Mouse (Mus musculus): ENCODE measurements around the gene Gnptg.
"Not testable (repeated sequence)": the region's sequence is repeated elsewhere in the genome, so short reads cannot be mapped to it uniquely, and the experiment has no call there.

Gene Gnptg

GRCm38 (mm10) chr17:25243131-25243780 lies 3.3 kb upstream of the Gnptg start:
- no peak for DNase-seq (ENCODE audit: low spot score)

- DNase-seq (ENCODE audit: low spot score): no peak
Measured at GRCm38 (mm10) chr17:25235635-25236034, 4.3 kb downstream of the Gnptg start.

GRCm38 (mm10) chr17:25231621-25232020 lies 8.3 kb downstream of the Gnptg start:
- DNase-seq (ENCODE audit: low spot score): not testable (repeated sequence)

- no peak for DNase-seq (ENCODE audit: low spot score)
Measured at GRCm38 (mm10) chr17:25230700-25231099, 9.2 kb downstream of the Gnptg start.

GRCm38 (mm10) chr17:25230014-25230655 lies 9.8 kb downstream of the Gnptg start:
- DNase-seq (ENCODE audit: low spot score): not testable (repeated sequence)

DNA sequence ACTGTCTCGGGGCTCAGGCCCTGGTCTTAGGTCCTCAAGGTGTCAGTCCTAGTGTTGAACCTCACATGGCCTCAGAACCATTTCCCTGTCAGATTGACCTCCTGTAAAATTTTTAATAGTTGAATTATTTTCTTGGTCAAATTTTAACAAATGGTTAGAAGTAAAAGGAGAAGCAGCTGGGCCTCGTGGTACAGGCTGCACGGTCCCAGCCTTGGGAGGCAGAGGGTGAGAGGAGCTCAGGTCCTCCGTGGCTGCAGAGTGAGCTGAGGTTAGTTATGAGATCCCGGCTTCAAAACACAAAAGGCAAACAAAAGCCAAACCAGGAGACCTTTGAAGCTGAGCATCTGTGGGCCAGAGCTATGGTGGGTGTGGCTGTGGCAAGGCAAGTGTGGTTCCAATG lies 11.9 kb downstream of the Gnptg start:
- DNase-seq (ENCODE audit: low spot score): no peak

DNA sequence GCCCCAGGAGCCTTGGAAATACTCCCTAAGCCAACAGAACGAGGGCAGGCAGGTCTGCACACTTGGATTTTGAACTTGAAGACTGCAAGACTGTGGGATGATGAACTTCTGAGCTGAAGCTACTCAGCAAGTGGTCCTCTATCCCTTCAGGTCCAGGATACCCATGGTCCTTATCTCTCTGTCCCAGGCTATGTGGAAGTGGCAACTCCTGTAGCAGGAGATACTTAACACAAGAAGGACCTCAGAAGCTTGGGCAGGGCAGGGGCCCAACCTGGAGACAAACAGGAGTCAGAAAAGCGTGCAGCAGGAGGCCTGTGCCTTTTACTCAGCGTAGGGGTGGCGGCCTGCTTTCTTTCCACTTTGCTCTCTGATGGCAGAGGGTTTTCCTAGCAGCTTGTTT lies 14.3 kb downstream of the Gnptg start:
- no peak for DNase-seq (ENCODE audit: low spot score)

- DNase-seq (ENCODE audit: low spot score): no peak
Measured at GRCm38 (mm10) chr17:25224586-25225222, 15.2 kb downstream of the Gnptg start.

- no peak for DNase-seq (ENCODE audit: low spot score)
Measured at GRCm38 (mm10) chr17:25222951-25223601, 16.8 kb downstream of the Gnptg start.

- DNase-seq (ENCODE audit: low spot score): not testable (repeated sequence)
Measured at GRCm38 (mm10) chr17:25222504-25222940, 17.4 kb downstream of the Gnptg start.

GRCm38 (mm10) chr17:25221821-25222503 lies 18.0 kb downstream of the Gnptg start:
- DNase-seq (ENCODE audit: low spot score): peak; percentile 39

GRCm38 (mm10) chr17:25220746-25221145 lies 19.2 kb downstream of the Gnptg start:
- DNase-seq (ENCODE audit: low spot score): no peak

DNA sequence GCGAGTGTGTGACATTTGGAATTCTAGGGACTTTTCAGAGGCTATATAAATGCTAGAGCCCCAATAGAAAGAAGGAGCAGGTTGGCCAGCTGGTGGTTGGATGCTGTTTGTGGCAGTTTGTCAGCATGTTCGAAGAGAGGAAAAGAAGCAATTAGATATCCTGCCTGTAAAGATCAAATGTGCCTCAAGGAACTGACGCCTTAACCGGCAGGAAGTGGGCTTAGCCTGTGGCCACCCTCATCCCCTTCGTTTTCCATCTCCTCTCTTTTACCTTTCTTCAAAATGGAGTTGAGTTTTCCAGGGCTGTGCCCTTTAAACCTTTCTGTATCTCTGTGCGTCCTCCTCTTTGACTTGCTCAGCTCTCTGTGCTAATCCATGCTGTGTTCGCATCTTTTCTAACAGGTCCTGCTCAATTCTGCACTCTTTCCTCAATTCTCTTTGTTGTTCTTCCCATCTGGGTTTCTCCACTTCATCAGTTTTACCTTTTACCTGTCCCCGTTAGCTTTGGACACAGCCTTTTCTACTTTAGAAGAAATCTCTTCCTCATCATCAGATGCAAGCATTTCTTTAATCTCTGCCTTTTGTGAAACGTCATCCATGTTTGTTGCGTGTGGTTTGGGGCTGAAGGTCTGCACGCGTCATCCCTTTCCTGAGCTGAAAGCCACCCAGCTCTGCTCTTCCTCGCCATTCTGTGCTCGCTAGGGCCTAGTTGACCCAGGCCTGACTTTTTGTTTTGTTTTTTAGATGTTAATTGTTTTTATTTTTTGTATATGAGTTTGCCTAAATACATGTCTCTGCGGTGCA lies 20.2 kb downstream of the Gnptg start:
- no peak for DNase-seq (ENCODE audit: low spot score)

DNA sequence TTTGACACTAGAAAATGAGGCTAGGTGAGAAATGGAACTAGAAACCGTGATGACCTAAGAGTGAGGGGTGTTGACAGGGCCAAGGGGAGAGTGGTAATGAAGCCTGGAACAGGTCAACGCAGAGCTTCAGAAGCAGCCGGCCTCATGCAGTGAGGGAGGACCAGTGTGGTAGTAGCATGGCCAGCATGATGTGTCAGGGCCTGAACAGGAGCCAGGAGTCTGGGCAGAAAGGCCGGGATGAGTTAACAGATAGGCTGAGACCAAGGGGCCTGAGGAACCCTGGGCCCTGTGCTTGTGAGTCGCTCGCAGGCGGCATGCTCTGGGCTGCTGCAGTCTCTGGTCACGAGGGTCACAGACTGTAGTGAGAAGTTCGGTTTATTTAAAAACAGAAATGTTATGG lies 21.0 kb downstream of the Gnptg start:
- no peak for DNase-seq (ENCODE audit: low spot score)

- no peak for DNase-seq (ENCODE audit: low spot score)
Measured at GRCm38 (mm10) chr17:25215431-25215830, 24.5 kb downstream of the Gnptg start.

DNA sequence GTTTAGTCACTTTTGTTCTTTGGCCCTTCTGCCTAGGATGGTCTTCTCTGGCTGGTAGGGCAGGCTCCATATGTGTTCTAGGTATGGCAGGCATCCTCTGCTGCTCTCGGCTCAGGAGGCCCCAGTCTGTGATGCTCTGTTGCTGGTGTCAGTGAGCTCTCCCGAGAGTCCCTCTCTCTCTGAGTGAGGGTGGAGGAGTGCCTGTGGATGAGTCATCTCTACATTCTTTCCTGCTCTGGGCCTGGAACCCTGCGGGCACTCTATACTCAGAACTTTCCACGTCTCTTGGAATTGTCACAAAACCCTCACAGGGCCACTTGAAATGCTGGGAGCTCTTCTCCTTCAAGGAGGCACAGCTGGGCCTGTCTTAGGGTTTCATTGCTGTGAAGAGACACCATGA lies 28.2 kb downstream of the Gnptg start:
- DNase-seq (ENCODE audit: low spot score): no peak

DNA sequence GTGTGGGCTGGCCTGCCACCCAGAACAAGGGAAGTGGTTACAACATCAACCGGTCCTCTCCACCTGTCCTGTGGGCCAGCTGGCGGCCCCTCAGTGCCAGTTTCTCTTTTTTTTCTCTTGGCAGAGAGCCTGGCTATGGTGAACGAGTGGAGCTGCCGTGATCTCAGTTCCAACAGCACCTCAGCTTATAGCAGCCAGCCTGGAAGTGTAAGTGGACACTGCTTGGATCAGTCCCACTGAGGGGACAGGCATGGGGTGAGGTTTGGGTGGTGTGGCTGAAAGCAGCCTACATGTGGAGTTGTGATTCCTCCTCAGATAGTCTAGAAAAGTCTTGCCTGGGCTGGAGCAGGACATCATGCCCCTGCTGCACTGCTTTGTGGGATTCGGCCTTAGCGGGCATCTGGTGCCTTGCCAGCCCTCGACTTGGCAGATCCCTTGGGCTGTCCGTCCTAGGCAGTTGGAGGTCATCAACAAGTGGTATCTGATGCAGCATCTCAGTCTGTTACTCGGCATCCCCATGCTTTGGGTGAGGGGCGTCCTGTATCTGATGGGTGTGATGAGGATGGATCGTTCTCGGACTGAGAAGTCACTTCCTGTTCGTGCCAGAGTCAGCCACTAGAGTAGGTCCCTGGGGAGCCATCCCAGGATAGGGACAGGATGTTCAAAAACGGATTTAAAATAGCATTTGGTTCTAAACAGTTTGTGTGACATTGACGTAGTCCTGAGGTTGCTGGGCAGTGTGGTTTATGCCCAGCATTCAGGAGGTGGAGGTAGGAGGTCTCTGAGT lies 29.1 kb downstream of the Gnptg start:
- no peak for DNase-seq (ENCODE audit: low spot score)

DNA sequence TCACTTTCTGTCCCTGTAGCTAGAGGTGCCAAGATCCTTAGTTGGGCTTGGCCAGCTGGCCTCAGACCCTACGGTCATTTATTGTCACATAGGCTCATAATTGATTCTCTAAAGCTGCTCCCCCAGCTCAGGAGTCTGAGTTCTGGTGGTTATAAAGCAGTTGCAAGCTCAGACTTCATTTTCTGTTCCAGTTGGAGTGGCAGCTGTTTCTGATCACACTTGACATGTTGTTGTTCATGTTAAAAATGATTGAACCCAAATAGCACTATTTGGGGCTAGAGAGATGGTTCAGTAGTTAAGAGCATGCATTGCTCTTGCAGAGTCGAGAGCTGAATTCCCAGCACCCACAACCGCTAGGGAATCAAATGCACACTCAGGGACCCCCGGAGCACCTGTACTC lies 29.9 kb downstream of the Gnptg start:
- DNase-seq (ENCODE audit: low spot score): no peak

DNA sequence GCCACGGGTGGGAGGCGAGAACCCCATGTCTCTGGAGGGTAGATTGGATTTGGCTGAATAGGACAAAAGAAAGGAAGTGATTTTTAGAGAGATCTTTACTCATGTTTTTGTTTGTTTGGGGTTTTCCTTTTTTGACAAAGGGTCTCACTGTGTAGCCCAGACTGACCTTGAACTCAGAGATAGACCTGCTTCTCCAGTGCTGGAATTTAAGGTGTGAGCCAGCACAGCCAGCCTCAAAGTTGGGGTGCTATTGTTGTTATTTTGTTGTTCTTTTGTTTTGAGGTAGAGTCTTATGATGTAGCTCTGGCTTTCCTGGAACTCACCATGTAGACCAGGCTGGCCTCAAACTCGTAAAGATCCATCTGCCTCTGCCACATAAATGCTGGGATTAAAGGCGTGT lies 37.5 kb downstream of the Gnptg start:
- no peak for DNase-seq (ENCODE audit: low spot score)

DNA sequence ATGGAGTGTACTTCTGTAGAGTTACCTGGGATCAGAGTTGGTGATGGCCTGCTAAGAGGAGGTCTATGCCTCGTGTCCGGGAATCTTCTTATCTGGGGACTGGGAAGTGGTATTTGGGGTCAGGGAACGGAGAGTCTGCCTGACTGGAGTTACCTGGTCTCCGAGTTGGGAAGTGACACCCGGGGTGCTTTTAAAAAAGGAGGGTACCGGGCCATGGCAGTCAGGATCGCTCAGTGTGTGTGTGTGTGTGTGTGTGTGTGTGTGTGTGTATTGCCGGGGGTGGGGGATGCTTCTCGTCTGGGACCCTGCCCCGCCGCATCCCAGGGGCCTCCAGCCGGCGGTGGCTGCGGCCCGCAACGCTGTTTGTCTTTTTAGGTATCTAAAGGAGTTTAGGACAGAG lies 50.8 kb downstream of the Gnptg start:
- DNase-seq (ENCODE audit: low spot score): no peak
